Mouse (Mus musculus) heart, postnatal 0 days (tissue): ENCODE data around the gene Tnr.

Experiments used
- CTCF ChIP-seq: IDR thresholded peaks from 2 replicates; pipeline ENCODE4 v1.5.1; 2016; ENCODE audit warnings: antibody characterized with exemption, control low read depth, low read depth
- EP300 ChIP-seq: IDR thresholded peaks from 2 replicates; pipeline ENCODE4 v1.6.1; 2016; ENCODE audit warnings: antibody characterized with exemption, low read depth

GRCm38 (mm10) chr1:159501911-159502310 is 21.7 kb upstream of the Tnr start:
- TF ChIP-seq CTCF (no peak), EP300 (no peak)
